Mouse (Mus musculus) midbrain, embryonic 12.5 days (tissue): ENCODE results near the gene Vps26c. TPM values are rescaled to one million over a fixed set of nuclear protein-coding genes. Genes with fewer than 3 reads are reported as not detected.
"Not testable (repeated sequence)": the region's sequence is repeated elsewhere in the genome, so short reads cannot be mapped to it uniquely, and the experiment has no call there.

Experiments
- ATAC-seq: fragments of 200-750 bp; cut with Nextera tagmentation; 2 replicates; pipeline ENCODE4 v1.8.0; 2017; ENCODE audit warnings: low read depth, moderate TSS enrichment, moderate library complexity; ENCODE audit not compliant: low FRiP score
- H3K27ac ChIP-seq: fragments of 300-500 bp; sonication (generic); replicated peaks from 2 replicates; pipeline ENCODE4 v1.5.1; 2016; ENCODE audit warnings: mild to moderate bottlenecking
- H3K27me3 ChIP-seq: fragments of 300-500 bp; sonication (generic); 2 replicates; pipeline ENCODE4 v1.6.1; 2016; ENCODE audit warnings: mild to moderate bottlenecking
- H3K36me3 ChIP-seq: fragments of 300-500 bp; sonication (generic); 2 replicates; pipeline ENCODE4 v1.6.1; 2016
- H3K4me1 ChIP-seq: fragments of 300-500 bp; sonication (generic); 2 replicates; pipeline ENCODE4 v1.6.1; 2016
- H3K4me2 ChIP-seq: fragments of 300-500 bp; sonication (generic); replicated peaks from 2 replicates; pipeline ENCODE4 v1.6.1; 2016; ENCODE audit warnings: mild to moderate bottlenecking, moderate library complexity
- H3K4me3 ChIP-seq: fragments of 300-500 bp; sonication (generic); 2 replicates; pipeline ENCODE4 v1.5.1; 2016; ENCODE audit warnings: mild to moderate bottlenecking
- H3K9ac ChIP-seq: fragments of 300-500 bp; sonication (generic); replicated peaks from 2 replicates; pipeline ENCODE4 v1.6.1; 2016; ENCODE audit warnings: mild to moderate bottlenecking, moderate library complexity
- H3K9me3 ChIP-seq: fragments of 300-500 bp; sonication (generic); 2 replicates; pipeline ENCODE4 v1.6.1; 2016; ENCODE audit warnings: mild to moderate bottlenecking
- WGBS: fragments of 180-500 bp; shearing (Covaris S2); methylation state at CpG from one replicate; pipeline ENCODE4 v1.1.7; 2016; 5-methylcytosine and 5-hydroxymethylcytosine counted together
- polyA plus RNA-seq: library from polyadenylated mRNA; unstranded; fragments of >200 nt; fragmentation: Nextera tagmentation; extraction: Ambion mirVana; gene quantifications from 2 replicates; pipeline ENCODE4 v1.2.1, GENCODE M21; 2016

The Vps26c gene
- polyA plus RNA-seq, 1 experiment from 2014 or later, result 60.6 TPM

GRCm38 (mm10) chr16:94472515-94472951 is 54.1 kb downstream of the Vps26c start:
- Histone ChIP-seq H3K27ac (peak overlapping the region; percentile 16), H3K4me1 (no peaks in the 10 kb centered on the region), H3K9me3 (no peaks in the 10 kb centered on the region), H3K4me2 (no peak overlapping the region), H3K9ac (no peak overlapping the region), H3K27me3 (no peaks in the 10 kb centered on the region), H3K36me3 (peaks cover 47% of the 10 kb centered on the region), H3K4me3 (no peak overlapping the region)
- 65% methylated on average over 8 of the region's 8 CpGs for whole genome bisulfite sequencing
- 0 out of 2 replicates have a peak, but pooled peaks have one; percentile 23 for ATAC-seq

GRCm38 (mm10) chr16:94468391-94468790 is 58.2 kb downstream of the Vps26c start:
- Histone ChIP-seq H3K27ac (no peak overlapping the region), H3K36me3 (peaks cover 84% of the 10 kb centered on the region), H3K4me1 (no peaks in the 10 kb centered on the region), H3K4me3 (no peak overlapping the region), H3K27me3 (no peaks in the 10 kb centered on the region), H3K4me2 (no peak overlapping the region), H3K9me3 (no peaks in the 10 kb centered on the region), H3K9ac (no peak overlapping the region)
- 95% methylated on average over 2 of the region's 2 CpGs for WGBS
- ATAC-seq, result no peak

- H3K4me2 ChIP-seq, result no peak overlapping the region
- H3K27me3 ChIP-seq, result no peaks in the 10 kb centered on the region
- H3K4me3 ChIP-seq, result no peak overlapping the region
- no peak for ATAC-seq
- no peaks in the 10 kb centered on the region for H3K4me1 ChIP-seq
- no peak overlapping the region for H3K27ac ChIP-seq
- WGBS, result 92% methylated on average over 11 of the region's 11 CpGs
- H3K36me3 ChIP-seq, result peaks cover 85% of the 10 kb centered on the region
- H3K9ac ChIP-seq, result no peak overlapping the region
- H3K9me3 ChIP-seq, result no peaks in the 10 kb centered on the region
Measured at GRCm38 (mm10) chr16:94467337-94468055, 59.1 kb downstream of the Vps26c start.

GRCm38 (mm10) chr16:94466317-94466716 is 60.3 kb downstream of the Vps26c start:
- H3K36me3 ChIP-seq, result peaks cover 95% of the 10 kb centered on the region
- ATAC-seq, H3K9ac ChIP-seq, H3K4me3 ChIP-seq, H3K9me3 ChIP-seq, H3K4me2 ChIP-seq, H3K4me1 ChIP-seq, H3K27me3 ChIP-seq, H3K27ac ChIP-seq: not testable (repeated sequence)
- WGBS, result 95% methylated on average over 7 of the region's 7 CpGs

- Histone ChIP-seq H3K9me3 (no peaks in the 10 kb centered on the region), H3K36me3 (peaks cover 97% of the 10 kb centered on the region), H3K4me1 (no peaks in the 10 kb centered on the region), H3K4me2 (no peak overlapping the region), H3K4me3 (no peak overlapping the region), H3K27ac (no peak overlapping the region), H3K9ac (no peak overlapping the region), H3K27me3 (no peaks in the 10 kb centered on the region)
- no peak for ATAC-seq
- 96% methylated on average over 4 of the region's 4 CpGs for WGBS
Measured at GRCm38 (mm10) chr16:94465900-94466299, 60.7 kb downstream of the Vps26c start.

- Histone ChIP-seq H3K27ac (no peak overlapping the region), H3K4me2 (no peak overlapping the region), H3K9me3 (no peaks in the 10 kb centered on the region), H3K4me3 (no peak overlapping the region), H3K36me3 (peaks cover 98% of the 10 kb centered on the region), H3K9ac (no peak overlapping the region), H3K4me1 (no peaks in the 10 kb centered on the region), H3K27me3 (no peaks in the 10 kb centered on the region)
- 94% methylated on average over 3 of the region's 3 CpGs for WGBS
- ATAC-seq, result no peak
Measured at GRCm38 (mm10) chr16:94464067-94464466, 62.6 kb downstream of the Vps26c start.

- 68% methylated on average over 4 of the region's 4 CpGs for WGBS
- no peaks in the 10 kb centered on the region for H3K27me3 ChIP-seq
- no peaks in the 10 kb centered on the region for H3K9me3 ChIP-seq
- peaks cover 93% of the 10 kb centered on the region for H3K36me3 ChIP-seq
- no peak for ATAC-seq
- no peak overlapping the region for H3K27ac ChIP-seq
- H3K4me2 ChIP-seq, result no peak overlapping the region
- H3K4me3 ChIP-seq, result no peak overlapping the region
- no peaks in the 10 kb centered on the region for H3K4me1 ChIP-seq
- no peak overlapping the region for H3K9ac ChIP-seq
Measured at GRCm38 (mm10) chr16:94454146-94454545, 72.5 kb downstream of the Vps26c start.

GRCm38 (mm10) chr16:94452768-94453167 is 73.9 kb downstream of the Vps26c start:
- no peak overlapping the region for H3K27ac ChIP-seq
- H3K27me3 ChIP-seq, result no peaks in the 10 kb centered on the region
- H3K9me3 ChIP-seq, result no peaks in the 10 kb centered on the region
- no peaks in the 10 kb centered on the region for H3K4me1 ChIP-seq
- no peak for ATAC-seq
- WGBS, result 90% methylated on average over 4 of the region's 4 CpGs
- no peak overlapping the region for H3K4me2 ChIP-seq
- no peak overlapping the region for H3K9ac ChIP-seq
- H3K36me3 ChIP-seq, result peaks cover 94% of the 10 kb centered on the region
- H3K4me3 ChIP-seq, result no peak overlapping the region

- no peak overlapping the region for H3K27ac ChIP-seq
- no peaks in the 10 kb centered on the region for H3K27me3 ChIP-seq
- no peak overlapping the region for H3K9ac ChIP-seq
- no peak for ATAC-seq
- H3K36me3 ChIP-seq, result peaks cover 92% of the 10 kb centered on the region
- 94% methylated on average over 11 of the region's 11 CpGs for WGBS
- H3K9me3 ChIP-seq, result no peaks in the 10 kb centered on the region
- no peak overlapping the region for H3K4me2 ChIP-seq
- H3K4me1 ChIP-seq, result no peaks in the 10 kb centered on the region
- H3K4me3 ChIP-seq, result no peak overlapping the region
Measured at GRCm38 (mm10) chr16:94451545-94452488, 74.8 kb downstream of the Vps26c start.

GRCm38 (mm10) chr16:94449632-94450031 is 77.0 kb downstream of the Vps26c start:
- Histone ChIP-seq H3K36me3 (peaks cover 85% of the 10 kb centered on the region), H3K9me3 (no peaks in the 10 kb centered on the region), H3K27me3 (no peaks in the 10 kb centered on the region), H3K9ac (no peak overlapping the region), H3K4me1 (no peaks in the 10 kb centered on the region), H3K27ac (no peak overlapping the region), H3K4me3 (no peak overlapping the region), H3K4me2 (no peak overlapping the region)
- WGBS, result 97% methylated on average over 7 of the region's 7 CpGs
- no peak for ATAC-seq

GRCm38 (mm10) chr16:94449151-94449550 is 77.5 kb downstream of the Vps26c start:
- H3K36me3 ChIP-seq, result peaks cover 81% of the 10 kb centered on the region
- H3K9ac ChIP-seq, result no peak overlapping the region
- H3K9me3 ChIP-seq, result no peaks in the 10 kb centered on the region
- WGBS, result 83% methylated on average over 8 of the region's 8 CpGs
- H3K27me3 ChIP-seq, result no peaks in the 10 kb centered on the region
- H3K4me2 ChIP-seq, result no peak overlapping the region
- no peak overlapping the region for H3K4me3 ChIP-seq
- ATAC-seq, result no peak
- H3K4me1 ChIP-seq, result no peaks in the 10 kb centered on the region
- H3K27ac ChIP-seq, result no peak overlapping the region
